Mouse (Mus musculus): ENCODE measurements around the gene Skint10. TPM values are rescaled to one million over a fixed set of nuclear protein-coding genes. Genes with fewer than 3 reads are reported as not detected.

The Skint10 gene
- not detected for total RNA-seq (2021)
- long read RNA-seq, experiment 1 = 0 reads
- long read RNA-seq, experiment 2 = 0 reads

- DNase-seq = no peak
These were observed at the start of gene Skint10 for GRCm38 (mm10) chr4:112774766-112775165. TSS of gene Skint10 (minus strand) at chr4:112774866.

DNA sequence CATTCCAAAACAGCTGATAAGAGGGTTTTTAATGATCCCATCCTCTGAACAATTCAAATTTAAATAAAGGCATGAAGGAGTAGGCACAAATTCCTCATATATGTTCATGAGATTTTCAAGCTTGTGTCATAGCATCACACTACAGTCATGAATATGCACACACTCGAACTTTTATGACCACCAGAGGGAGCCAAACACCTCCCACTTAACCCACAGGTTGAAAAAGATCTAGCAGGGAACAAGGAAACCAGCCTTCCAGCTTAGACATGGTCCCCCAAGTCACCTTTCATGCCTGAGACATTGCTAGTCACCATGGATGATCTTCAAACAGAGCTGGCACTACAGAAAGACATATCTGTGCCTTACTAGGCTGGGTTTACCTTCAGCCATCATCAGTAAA lies 16.0 kb upstream of the Skint10 start:
- DNase-seq = no peak

Other genes starting within 250 kb of the Skint10 start
- not detected for gene Skint2, start 217.7 kb downstream of the Skint10 start, total RNA-seq (2021)